Mouse (Mus musculus) embryo, embryonic 10 days (tissue): ENCODE measurements around the gene Mapk13.

Experiments used
- DNase-seq: peaks from one replicate; pipeline ENCODE4 v3.0.0-alpha.2; 2015; ENCODE audit warnings: low spot score

The Mapk13 gene

GRCm38 (mm10) chr17:28775161-28775560, 6.1 kb downstream of the Mapk13 start:
- no peak for DNase-seq

DNA sequence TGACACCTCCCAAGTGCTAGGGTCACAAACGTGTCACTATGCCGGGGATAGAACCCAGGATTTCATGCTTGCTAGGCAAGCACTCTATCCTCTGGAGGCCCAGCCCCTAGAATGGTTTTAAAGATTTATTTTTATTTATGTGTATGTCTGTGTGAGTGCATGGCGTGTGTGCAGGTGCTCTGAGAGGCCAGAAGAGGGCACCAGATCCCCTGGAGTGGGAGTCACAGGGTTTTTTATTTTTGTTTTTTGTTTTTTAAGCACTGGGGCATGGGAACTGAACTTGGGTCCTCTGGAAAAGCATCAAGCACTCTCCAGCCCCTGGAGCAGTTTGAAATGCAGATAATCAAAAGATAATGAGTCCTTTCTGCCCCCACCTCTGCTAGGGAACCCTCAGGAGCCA, 7.7 kb downstream of the Mapk13 start:
- no peak for DNase-seq

DNA sequence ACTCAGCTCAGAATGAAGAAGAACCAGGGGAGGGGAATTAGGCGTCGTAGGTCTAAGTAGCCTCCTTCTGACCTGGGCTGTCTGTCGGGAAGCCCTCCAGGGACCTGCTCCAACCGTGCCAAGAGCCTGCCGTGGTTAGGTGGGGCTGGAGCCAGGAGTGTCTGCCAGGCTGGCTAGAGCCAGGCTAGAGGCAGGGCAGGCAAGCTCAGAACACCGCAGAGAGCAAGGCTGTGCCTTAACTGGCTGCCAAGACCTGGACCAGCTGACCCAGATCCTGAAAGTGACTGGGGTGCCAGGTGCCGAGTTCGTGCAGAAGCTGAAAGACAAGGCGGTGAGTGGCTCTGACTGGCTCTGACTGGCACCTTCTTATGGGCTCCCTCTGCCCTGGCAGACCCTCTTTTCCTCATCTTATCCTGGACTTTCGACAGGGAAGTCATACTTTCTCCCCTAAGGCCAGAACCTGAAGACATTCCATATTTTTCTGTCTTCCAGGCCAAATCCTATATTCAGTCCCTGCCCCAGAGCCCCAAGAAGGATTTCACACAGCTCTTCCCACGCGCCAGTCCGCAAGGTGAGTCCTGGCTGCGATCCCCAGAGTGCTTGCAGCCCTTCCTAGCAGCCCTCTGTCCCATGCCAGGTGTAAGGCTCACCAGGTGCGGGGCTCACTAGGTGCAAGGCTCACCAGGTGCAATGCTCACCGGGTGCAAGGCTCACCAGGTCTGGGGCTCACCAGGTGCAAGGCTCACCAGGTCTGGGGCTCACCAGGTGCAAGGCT, 8.3 kb downstream of the Mapk13 start:
- no peak for DNase-seq

DNA sequence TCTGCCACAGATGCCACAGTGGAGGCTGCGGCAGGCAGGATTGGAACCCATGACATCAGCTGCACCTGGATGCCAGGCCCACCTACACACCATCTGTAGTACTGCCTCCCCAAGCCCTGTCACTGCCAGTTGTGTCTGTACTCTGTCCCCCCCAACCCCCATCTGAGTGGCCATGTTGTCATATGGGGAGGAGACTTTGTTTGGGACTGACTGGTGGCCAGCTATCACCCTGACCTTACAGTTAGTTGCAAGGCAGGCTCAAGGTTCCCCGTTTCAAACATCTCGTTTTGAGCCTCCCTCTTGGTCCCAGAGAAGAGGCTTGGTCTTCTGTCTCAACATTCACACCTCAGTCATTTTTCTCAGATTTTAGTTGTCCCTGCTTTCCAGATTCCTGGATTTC, 10.6 kb downstream of the Mapk13 start:
- DNase-seq = no peak

- DNase-seq = no peak
Observed at GRCm38 (mm10) chr17:28780836-28781235, 11.7 kb downstream of the Mapk13 start.

DNA sequence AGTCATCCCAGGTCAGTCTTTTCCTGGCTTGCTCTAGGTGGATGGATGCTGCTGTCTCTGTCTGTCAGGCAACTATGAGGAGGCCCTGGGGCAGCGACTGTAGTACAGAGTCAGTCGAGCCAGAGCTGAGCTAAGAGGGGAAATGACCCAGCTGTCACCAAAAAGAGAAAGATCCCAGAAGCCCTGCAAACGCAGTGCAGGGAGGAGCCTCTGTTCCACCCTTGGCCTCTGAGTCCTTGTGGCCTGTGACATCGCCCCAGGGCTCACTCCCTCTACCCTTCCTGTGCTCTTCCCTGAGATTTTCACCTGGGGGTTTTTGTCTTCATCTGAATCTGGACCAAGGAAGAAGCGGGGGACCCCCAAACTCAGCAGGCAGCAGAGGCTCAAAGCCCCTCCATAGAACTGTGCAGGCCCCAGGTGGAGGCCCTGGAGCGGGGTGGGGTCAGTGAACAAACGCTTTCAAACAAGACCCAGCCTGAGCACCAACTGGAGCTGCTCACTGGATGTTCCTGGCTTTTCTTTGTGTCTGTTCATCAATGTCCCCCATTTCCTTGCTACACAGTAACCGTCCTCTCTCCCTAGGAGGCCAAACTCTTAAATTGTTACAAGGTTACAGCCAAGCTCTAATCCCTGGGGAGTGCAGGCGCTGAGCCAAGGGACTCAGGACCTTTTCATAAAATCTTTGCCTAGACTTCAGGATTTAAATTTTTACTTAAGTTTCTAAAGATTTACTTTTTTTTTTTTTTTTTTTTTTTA, 12.4 kb downstream of the Mapk13 start:
- DNase-seq = peak; percentile 20

DNA sequence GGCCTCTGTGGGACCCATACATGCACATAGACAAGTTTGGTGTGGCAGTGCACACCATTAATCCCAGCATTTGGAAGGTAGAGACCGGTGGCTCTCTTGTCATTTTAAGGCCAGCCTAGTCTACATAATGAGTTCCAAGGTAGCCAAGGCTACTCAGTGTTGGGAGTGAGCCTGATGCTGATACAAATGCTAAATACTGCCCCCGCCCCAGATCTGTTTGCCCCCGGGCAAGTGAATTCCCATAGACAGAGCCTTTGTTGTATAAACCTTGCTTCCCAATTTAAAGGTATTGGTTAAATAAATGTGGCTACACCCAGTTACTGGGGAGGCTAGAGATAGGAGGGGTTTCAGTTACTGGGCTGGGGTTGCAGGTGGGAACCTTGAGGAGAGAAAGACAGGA, 15.9 kb downstream of the Mapk13 start:
- DNase-seq = no peak

- no peak for DNase-seq
Observed at GRCm38 (mm10) chr17:28787507-28787906, 18.4 kb downstream of the Mapk13 start.

DNA sequence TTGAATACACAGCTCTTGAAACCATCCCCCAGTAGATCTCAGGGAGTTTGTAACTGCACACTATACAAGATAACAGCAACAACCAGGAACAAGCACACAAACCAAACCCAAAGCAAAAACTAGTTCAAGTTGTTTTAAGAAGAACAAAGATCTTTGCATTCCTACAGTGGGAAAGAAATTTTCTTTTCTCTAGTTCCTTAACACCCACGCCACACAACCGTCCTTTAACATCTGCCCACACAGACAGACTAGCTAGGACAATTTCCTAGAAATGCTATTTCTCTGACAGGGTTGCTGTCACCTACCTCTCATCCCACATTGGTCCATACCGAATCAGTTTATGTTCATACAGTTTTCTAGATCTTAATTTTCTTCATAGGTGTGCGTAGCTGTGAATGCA, 27.9 kb downstream of the Mapk13 start:
- DNase-seq = no peak

DNA sequence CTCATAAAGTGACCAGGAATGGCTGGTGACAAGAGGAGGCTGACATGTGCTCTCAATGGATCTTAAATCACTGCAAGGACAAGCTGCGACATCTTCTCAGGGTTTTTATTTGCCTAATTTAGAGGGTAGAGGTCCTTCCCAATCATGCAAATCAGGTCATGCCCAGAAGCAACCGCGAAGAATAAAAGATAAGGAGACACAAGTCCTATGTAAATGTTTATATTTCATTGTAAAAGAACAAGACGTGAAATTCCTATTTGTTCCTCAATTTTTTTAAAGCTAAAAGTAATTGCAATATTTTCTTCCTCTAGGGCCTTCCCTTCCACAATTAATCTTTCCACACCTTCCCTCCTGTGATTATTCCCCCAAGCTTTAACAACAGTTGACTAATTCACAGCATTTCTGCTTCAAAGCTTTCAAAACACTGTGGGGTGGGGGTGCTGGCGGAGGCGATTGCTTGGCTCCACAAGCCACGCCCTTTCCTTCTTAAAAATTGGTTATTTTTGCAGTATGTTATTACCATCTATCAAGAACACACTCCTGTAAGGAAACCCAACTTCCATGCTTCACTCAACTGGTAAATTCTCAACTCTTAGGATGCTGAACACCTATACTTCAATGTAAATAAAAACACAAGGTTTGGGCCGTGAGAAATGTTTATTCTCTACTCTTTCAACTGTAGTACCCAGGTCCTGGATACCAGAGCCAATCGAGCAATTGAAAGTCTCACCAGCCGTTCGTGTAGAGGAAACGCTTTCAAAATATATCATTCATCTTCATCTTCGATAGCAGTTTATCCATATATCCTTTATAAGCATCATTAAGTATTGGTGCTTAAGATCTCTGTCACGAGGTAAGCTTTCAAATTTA, 30.4 kb downstream of the Mapk13 start:
- peak; percentile 11 for DNase-seq

GRCm38 (mm10) chr17:28800281-28800670, 31.2 kb downstream of the Mapk13 start:
- DNase-seq = no peak

DNA sequence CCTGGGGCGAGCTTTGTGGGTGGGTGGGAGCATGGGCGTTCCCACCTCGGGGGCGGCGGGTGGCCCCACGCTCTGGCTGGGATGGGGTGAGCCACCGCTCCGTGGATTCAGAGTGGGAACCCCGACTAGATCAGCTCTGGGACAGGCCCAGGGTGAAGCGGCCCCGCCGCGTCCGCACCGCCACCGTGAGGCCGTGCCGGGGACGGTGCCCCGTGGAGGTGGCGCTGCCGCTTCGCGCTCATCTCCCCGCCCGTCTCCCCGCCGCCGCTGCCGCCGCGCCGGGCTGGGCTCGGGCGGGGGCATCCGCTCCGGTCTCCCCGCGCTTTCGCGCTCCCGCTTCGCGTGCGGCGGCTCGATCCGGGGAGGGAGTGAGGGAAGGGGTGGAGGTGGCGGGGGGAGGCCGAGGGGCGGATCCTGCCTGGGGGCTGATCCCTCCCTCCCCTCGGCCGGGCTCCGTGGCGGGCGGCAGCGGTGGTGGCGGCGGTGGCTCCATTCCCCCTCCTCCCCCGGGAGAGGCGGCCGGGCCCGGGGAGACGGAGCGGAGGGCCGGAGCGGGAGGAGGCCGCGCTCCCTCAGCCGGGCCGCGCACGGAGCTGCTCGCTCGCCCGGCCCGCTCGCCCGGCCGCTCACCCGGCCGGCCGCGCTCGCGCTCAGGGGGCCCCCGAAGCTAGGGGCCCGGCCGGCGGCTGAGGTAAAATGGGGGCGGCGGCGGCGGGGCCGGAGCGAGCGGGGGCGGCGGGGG, 31.7 kb downstream of the Mapk13 start, which contains the start of gene Brpf3:
Brpf3 (plus strand) TSS at position 420 of the 742 bp plus-strand sequence.
- peak; percentile 73 for DNase-seq

DNA sequence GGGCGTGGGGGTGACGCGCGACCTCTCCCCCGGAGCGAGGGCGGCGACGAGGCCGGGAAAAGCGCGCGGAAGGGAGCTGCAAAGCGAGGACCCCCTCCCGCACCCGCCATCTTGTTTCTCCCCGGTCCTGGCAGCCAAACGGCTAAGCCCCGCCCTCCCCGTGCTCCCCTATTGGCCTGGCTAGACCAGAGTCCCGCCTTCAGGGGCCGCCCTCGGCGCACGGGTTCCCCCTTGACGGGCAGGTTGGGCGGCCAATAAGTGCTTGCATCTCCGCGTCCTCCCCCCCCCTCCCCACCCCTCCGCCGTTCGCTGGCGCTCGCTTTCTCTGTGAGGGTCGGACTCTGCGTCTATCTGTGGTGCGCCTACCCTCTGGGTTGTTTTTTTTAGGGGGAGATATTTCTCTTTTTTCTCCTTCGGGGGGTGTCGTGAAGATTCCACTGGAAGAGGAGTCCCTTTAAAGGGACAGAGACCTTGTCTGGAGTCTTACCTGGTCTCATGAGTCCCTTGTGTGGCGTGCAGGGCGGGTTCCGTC, 32.4 kb downstream of the Mapk13 start:
- peak; percentile 98 for DNase-seq

- DNase-seq = peak; percentile 26
Observed at GRCm38 (mm10) chr17:28802006-28802481, 32.9 kb downstream of the Mapk13 start.

DNA sequence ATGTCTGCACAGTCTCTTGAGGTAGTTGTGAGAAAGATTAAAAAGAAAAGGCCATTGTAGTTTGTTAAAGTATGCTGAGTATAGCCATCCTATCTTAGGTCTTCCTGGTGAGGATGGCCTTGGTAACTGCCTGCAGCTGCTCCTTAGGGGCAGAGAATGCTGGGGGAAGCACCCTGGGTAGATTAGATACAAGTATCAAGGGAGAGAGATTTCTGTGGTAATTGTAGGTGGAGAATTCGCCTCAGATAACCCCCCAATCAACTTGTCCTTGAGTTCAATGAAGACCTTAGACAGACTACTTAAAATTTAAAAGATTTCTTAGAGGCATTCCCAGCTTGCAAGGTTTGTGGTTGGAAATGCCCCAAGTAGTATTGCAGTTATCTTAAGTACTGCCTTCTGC, 34.2 kb downstream of the Mapk13 start:
- no peak for DNase-seq

DNA sequence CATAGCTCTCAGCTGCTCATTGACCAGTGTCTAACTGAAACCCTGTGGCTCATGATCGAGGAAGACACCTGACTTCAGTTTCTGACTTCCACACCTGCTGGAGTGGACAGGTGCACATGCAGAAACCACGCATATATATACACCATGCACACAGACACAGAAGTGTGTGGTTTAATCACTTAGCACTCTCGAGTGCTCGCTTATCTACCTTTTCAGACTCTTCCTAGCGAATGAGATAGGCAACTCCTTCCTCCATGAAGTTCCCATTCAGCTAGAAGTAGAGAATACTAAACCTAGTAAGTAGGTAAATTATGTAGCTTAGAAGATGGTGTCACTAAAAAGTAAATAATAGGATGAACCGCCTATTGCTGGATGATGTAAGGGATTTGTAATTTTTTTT, 35.9 kb downstream of the Mapk13 start:
- no peak for DNase-seq

GRCm38 (mm10) chr17:28806770-28807169, 37.7 kb downstream of the Mapk13 start:
- DNase-seq = no peak

DNA sequence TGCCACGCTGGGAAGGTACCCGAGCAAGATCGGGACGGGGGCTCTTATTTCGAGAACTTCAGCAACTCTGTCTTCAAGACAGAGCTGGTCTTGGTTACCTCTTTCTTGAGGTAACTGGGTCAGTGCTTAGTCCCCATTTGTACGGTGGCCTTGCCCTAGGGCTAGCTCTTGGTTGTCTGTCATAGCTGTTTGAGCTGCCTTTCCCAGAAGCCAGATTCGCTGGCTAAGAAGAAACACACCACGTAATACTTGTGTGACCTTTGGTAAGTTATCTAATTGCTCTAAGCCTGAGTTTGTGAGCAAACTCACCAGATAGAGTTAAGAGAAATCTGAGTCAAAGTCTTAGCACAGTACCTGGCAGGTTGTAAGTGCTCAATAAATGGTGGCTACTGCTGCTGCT, 39.6 kb downstream of the Mapk13 start:
- no peak for DNase-seq

DNA sequence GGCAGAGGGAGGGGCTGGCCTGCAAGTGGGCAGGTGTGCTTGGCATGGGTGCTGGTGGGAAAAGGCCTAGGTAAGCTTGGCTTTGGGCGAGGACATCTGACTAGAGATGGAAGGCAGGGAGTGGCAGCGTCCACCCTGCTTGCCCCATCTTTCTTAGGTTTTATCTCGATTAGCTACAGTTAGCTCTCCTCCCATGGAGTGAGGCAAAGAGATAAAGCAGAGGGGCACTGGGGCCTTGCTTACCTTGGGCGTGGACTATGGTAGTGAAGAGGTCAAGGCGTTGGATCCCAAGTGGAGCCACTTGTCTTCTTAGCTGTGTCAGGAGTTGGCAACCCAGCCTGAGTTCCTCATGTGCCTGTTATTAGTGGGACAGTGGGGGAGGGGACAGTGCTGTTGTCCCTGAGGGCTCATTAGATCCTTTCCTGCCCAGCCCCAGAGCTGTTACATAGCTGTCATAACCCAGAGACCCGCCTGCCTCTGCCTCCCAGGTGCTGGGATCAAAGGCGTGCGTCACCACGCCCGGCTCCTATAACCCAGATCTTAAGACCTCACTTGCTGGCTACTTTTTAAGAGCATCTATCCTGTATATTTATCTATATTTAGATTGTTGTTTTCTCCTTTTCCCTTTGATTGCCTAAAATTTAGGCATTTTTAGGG, 40.2 kb downstream of the Mapk13 start:
- DNase-seq = no peak

DNA sequence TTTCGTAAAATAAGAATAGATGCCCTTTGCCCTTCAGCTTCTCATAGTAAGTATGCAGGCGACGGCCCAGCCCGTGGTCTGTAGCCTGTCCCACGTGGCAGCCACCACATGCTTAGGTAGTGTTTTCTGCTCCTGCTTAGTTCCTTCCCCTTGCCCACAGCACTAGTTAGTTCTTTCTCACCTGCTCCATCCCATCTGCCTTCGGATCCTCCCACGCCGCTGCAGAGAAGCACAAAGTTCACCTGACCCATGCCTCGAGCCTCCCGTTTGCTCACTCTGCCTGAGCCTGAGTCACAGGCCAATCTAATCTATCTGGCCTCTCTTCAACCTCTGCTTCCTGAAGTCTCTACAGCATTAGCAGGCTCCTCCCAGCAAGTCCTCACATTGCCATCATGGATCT, 43.2 kb downstream of the Mapk13 start:
- no peak for DNase-seq
